Mouse (Mus musculus): ENCODE measurements around the gene Fkbp11. TPM values are rescaled to one million over a fixed set of nuclear protein-coding genes. Genes with fewer than 3 reads are reported as not detected.

Gene Fkbp11
- polyA plus RNA-seq, 1 experiment from 2014 or later: 156 TPM

DNA sequence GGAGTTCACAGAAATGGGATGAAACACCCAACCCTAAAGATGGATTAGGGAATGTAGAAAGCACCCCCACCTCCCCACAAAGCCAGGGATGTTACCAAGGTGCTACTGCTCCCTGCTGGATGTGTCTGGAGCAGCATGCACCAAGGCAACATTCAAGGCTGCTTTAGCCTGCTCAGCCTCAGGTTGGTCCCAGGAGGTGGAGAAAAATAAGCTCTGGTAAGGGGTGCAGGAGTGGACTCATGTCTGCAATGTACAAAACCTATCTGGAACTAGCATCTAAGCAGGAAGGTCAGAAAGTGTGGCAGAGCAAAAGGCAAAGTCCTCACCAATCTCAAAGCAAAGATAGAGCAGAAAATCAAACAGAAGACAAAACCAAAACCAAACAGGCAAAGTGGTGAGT lies 9.9 kb upstream of the Fkbp11 start:
- peaks cover 31% of the 10 kb centered on the region for H3K4me1 ChIP-seq (replicated peaks)
- no peak overlapping the region for H3K4me3 ChIP-seq (replicated peaks)
- ATAC-seq (ENCODE audit: insufficient read depth): no peak
- H3K9ac ChIP-seq: no peak overlapping the region
- H3K9me3 ChIP-seq (replicated peaks): no peaks in the 10 kb centered on the region
- H3K27me3 ChIP-seq: no peaks in the 10 kb centered on the region
- 0 out of 2 replicates have a peak overlapping the region, but pooled peaks have one; percentile 34 for H3K27ac ChIP-seq (replicated peaks)
- H3K4me2 ChIP-seq: no peak overlapping the region
- H3K36me3 ChIP-seq (replicated peaks): peaks cover 23% of the 10 kb centered on the region

DNA sequence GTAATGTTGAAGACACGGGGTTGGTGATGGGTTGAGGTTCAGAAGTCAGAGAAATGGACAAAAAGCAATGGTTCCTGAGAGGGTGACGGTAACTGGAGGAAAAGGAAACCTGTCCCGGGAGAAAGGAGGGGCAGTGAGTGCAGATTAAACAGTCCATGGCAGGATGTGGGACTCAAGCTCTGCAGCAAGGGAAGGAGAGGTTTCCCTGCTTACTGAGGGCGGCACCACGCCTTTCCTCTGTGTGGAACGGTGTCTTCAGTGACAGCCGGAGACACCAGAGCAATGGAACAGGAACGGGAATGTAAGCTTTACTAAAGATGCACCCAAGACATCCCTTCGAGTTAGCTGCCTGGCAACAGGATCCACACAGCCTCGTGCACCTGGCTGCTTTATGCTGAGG lies 8.5 kb upstream of the Fkbp11 start:
- Histone ChIP-seq H3K9ac (no peak overlapping the region), H3K4me2 (no peak overlapping the region), H3K27ac (replicated peaks) (no peak overlapping the region), H3K4me1 (replicated peaks) (peaks cover 42% of the 10 kb centered on the region), H3K9me3 (replicated peaks) (no peaks in the 10 kb centered on the region), H3K27me3 (no peaks in the 10 kb centered on the region), H3K4me3 (replicated peaks) (no peak overlapping the region), H3K36me3 (replicated peaks) (peaks cover 22% of the 10 kb centered on the region)
- 70% methylated on average over 10 of the region's 10 CpGs for WGBS (ENCODE audit: insufficient replicate concordance)
- no peak for ATAC-seq (ENCODE audit: insufficient read depth)

DNA sequence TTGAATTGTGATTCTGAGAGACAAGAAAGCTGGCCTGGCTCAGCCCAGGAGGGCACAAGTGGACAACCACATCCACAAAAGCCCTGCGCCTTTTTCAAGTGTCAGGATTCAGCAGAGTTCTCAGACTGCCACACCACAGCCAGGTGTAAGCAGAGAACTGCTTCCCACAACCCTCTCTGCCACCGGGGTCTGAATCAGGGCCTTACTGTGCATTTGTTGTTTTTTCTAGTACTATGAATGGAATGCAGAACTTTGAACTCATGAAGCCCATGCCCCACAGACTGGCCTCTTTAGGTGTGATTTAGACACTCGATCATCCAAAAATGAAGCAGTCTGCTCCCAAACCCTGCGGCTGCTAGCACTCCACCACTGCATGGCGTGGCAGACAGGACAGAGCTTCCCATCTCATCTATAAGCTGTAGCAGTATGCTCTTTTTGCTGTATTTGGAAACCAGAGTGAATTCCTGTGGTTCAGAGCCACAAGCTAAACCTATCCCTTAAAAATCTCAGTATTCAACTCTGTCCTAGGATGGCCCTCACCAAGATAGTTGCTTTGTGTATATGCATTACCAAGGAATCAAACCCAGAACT lies 6.1 kb upstream of the Fkbp11 start:
- Histone ChIP-seq H3K4me2 (no peak overlapping the region), H3K4me3 (replicated peaks) (no peak overlapping the region), H3K4me1 (replicated peaks) (peaks cover 42% of the 10 kb centered on the region), H3K9me3 (replicated peaks) (no peaks in the 10 kb centered on the region), H3K27me3 (peaks cover 12% of the 10 kb centered on the region), H3K36me3 (replicated peaks) (peaks cover under 1% of the 10 kb centered on the region; the same call in 1 of the 2 replicates), H3K9ac (no peak overlapping the region), H3K27ac (replicated peaks) (peak overlapping the region; percentile 51)
- WGBS (ENCODE audit: insufficient replicate concordance): 61% methylated on average over 5 of the region's 5 CpGs
- ATAC-seq (ENCODE audit: insufficient read depth): 0 out of 2 replicates have a peak, but pooled peaks have one; percentile 7

DNA sequence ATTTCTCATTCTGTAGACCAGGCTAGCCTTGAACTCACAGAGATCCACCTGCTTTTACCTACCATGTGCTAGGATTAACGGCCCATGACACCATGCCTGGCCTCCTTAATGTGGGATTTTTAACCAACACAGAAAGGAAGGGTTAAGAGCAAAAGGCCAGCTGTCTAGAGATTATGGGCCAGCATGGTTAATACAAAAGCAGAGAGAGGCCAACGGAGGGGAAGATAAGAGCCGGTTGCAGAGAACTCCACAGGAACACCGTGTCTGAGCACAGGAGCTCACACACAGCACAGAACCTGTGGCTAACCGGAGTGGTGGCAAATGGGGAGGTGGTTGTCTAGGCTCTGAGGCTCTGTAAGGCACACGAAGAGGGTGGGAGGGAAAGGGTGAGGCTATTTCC lies 5.4 kb upstream of the Fkbp11 start:
- Histone ChIP-seq H3K4me3 (replicated peaks) (no peak overlapping the region), H3K27me3 (peaks cover 19% of the 10 kb centered on the region), H3K4me2 (no peak overlapping the region; the same call in 1 of the 2 replicates), H3K27ac (replicated peaks) (peak overlapping the region; percentile 51), H3K9me3 (replicated peaks) (no peaks in the 10 kb centered on the region), H3K4me1 (replicated peaks) (peaks cover 41% of the 10 kb centered on the region), H3K36me3 (replicated peaks) (no peaks in the 10 kb centered on the region; the same call in 1 of the 2 replicates), H3K9ac (no peak overlapping the region)
- ATAC-seq (ENCODE audit: insufficient read depth): peak; percentile 68
- 12% methylated on average over 6 of the region's 6 CpGs for WGBS (ENCODE audit: insufficient replicate concordance)

DNA sequence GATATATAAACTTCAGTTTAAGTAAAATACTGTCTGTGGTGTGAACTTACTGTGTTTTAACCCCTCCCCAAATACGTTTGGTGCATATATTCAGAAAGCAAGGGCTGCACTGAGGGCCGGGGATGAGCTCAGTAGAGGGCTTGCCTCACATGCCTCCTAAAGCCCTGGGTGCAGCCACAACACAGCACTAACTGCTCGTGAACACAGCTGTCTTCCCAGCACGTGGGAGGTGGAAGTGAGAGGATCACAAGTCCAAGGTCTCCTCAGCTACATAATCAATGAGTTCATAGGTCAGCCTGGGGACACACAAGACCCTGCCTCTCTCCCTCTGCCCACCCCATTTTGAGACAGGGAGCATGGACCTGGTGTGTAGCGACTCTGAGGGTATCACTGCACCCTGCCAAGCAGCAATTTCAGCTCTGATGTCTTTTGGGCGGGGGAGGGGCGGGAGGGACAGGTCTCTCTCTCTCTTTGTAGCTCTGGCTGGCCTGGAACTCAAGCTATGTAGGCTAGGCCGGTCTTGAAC lies 4.1 kb upstream of the Fkbp11 start:
- peak overlapping the region; percentile 51; the same call in 1 of the 2 replicates for H3K27ac ChIP-seq (replicated peaks)
- no peak overlapping the region for H3K4me3 ChIP-seq (replicated peaks)
- peaks cover 50% of the 10 kb centered on the region for H3K4me1 ChIP-seq (replicated peaks)
- 43% methylated on average over 8 of the region's 8 CpGs for WGBS (ENCODE audit: insufficient replicate concordance)
- no peak overlapping the region for H3K9ac ChIP-seq
- no peaks in the 10 kb centered on the region for H3K9me3 ChIP-seq (replicated peaks)
- H3K27me3 ChIP-seq: peaks cover 27% of the 10 kb centered on the region
- peak; percentile 24; the same call in 1 of the 2 replicates for ATAC-seq (ENCODE audit: insufficient read depth)
- no peak overlapping the region for H3K4me2 ChIP-seq
- no peaks in the 10 kb centered on the region; the same call in 1 of the 2 replicates for H3K36me3 ChIP-seq (replicated peaks)

DNA sequence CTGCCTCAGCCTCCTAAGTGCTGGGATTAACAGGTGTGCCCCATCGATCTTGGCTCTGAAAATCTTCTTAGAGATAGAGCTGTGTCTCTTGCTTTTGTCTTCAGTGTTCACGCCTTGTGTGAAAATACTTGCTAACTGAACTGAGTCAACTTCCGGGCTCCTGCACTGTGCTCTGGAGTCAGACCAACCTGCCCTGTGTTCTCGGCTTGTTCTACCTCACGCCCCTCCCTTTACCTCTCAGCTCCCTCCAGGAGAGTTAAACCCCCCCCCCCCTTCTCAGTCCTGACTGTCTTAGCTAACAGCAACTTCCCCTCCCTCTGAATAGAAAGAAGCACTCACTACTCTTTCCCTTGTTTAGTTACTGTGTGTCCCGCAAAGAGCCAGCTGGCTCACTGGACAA lies 2.8 kb upstream of the Fkbp11 start:
- Histone ChIP-seq H3K4me3 (replicated peaks) (no peak overlapping the region), H3K27ac (replicated peaks) (no peak overlapping the region), H3K9me3 (replicated peaks) (no peaks in the 10 kb centered on the region), H3K4me2 (no peak overlapping the region), H3K36me3 (replicated peaks) (no peaks in the 10 kb centered on the region; the same call in 1 of the 2 replicates), H3K9ac (no peak overlapping the region), H3K4me1 (replicated peaks) (peaks cover 53% of the 10 kb centered on the region), H3K27me3 (peaks cover 37% of the 10 kb centered on the region)
- WGBS (ENCODE audit: insufficient replicate concordance): 52% methylated on average over 6 of the region's 6 CpGs
- ATAC-seq (ENCODE audit: insufficient read depth): no peak

DNA sequence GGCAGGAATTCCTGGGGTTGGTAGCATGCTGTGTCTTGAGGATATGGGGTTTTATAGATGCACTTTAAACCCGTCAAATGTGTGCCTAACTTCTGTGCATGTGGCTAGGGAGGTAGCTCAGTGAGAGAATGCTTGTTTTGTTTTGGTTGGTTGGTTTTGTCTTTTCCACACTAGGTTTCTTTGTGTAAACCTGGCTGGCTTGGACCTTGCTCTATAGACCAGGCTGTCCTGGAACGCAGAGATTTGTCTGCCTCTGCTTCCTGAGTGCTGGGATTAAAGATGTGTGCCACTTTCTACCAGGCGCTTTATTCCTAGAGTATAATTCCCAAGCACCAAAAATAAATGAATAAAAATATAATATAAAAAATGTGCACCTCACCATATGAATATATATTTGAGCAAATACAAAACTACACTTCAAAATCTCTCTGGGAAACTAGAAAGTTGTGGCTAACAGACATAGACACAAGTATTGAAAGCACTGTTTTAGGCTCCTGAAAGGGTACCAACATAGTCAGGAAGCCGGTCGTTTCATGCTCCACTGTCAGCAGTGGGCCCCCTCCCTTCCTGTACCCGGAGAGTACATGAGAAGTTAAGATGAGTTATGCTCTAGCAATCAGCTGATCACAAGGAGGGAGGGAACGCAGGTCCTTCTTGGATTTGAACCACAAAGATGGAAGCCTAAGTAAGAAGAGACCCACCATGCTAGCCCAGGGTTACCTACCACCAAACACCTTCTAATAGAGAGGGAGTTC lies 2.0 kb upstream of the Fkbp11 start:
- Histone ChIP-seq H3K4me3 (replicated peaks) (no peak overlapping the region), H3K27me3 (peaks cover 38% of the 10 kb centered on the region), H3K36me3 (replicated peaks) (no peaks in the 10 kb centered on the region), H3K27ac (replicated peaks) (no peak overlapping the region), H3K4me2 (no peak overlapping the region), H3K4me1 (replicated peaks) (peaks cover 53% of the 10 kb centered on the region), H3K9ac (no peak overlapping the region), H3K9me3 (replicated peaks) (no peaks in the 10 kb centered on the region)
- 37% methylated on average over 7 of the region's 7 CpGs for WGBS (ENCODE audit: insufficient replicate concordance)
- no peak for ATAC-seq (ENCODE audit: insufficient read depth)

DNA sequence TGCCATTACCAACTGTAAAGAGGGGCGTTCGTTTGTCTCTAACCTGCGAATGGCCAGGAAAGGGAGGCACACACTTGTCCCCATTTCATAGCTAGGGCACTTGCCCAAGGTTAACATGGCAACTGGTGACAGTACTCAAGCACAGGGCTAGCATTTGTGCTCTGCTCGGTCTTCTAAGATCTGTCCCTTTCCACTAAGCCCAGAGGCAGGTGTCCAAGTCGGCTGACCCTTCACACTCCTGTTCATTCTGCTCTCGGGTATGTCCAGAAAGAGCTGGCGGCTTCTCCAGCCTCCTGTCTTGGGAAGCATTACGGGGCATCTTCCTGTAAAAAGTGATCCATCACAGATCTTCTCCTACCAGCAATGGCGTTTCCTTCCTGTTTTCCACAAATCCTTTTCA lies 368 bp upstream of the Fkbp11 start:
- peak overlapping the region; percentile 60; the same call in 1 of the 2 replicates for H3K4me3 ChIP-seq (replicated peaks)
- H3K27me3 ChIP-seq: peaks cover 53% of the 10 kb centered on the region
- 15% methylated on average over 9 of the region's 9 CpGs for WGBS (ENCODE audit: insufficient replicate concordance)
- H3K4me1 ChIP-seq (replicated peaks): peaks cover 49% of the 10 kb centered on the region
- no peak overlapping the region for H3K27ac ChIP-seq (replicated peaks)
- H3K9ac ChIP-seq: no peak overlapping the region
- ATAC-seq (ENCODE audit: insufficient read depth): no peak
- H3K4me2 ChIP-seq: peak overlapping the region; percentile 83
- no peaks in the 10 kb centered on the region for H3K36me3 ChIP-seq (replicated peaks)
- no peaks in the 10 kb centered on the region for H3K9me3 ChIP-seq (replicated peaks)

DNA sequence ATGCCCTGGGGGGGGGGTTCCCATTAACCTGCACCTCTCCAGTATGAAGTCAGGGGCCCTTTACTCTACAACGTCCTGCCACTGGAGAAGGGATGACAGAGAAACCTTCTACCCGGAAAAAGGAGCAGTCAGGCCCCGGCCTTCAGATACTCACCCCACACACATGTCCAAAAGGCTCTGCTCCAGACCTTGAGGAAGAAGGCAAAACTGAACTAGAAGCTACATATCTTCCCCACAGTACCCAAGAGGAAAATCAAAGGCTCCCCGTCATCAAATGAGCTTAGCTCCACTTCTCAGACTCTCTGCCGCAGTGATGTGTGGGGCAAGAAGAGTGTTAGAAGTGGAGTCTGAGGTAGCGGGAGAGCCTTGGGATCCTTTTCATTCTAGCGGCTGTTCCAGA lies 1.3 kb downstream of the Fkbp11 start:
- no peak overlapping the region for H3K27ac ChIP-seq (replicated peaks)
- ATAC-seq (ENCODE audit: insufficient read depth): no peak
- H3K4me2 ChIP-seq: peak overlapping the region; percentile 83
- 0 out of 2 replicates have a peak overlapping the region, but pooled peaks have one; percentile 54 for H3K9ac ChIP-seq
- peaks cover 35% of the 10 kb centered on the region for H3K4me1 ChIP-seq (replicated peaks)
- H3K27me3 ChIP-seq: peaks cover 62% of the 10 kb centered on the region
- 44% methylated on average over 7 of the region's 7 CpGs for WGBS (ENCODE audit: insufficient replicate concordance)
- H3K36me3 ChIP-seq (replicated peaks): no peaks in the 10 kb centered on the region
- no peaks in the 10 kb centered on the region for H3K9me3 ChIP-seq (replicated peaks)
- peak overlapping the region; percentile 60 for H3K4me3 ChIP-seq (replicated peaks)

DNA sequence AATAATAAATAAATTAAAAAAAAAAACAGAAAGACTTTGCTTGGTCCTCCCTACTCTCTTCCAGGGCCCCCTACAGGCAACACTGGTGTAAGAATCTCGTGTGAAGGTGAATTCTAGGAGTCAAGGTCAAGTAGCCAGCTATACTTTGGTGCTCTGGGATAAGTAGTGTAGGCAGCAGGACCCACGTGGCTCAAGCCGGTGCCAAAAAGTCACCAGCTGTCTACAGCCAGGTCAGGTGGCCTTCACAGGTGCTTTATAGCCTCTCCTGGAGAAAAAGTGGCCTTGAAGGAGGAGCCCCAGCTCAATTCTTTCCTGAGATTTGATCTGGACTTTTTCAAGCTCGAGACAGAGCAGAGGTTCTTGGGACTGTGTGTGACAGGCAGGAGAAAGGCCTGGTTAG lies 1.9 kb downstream of the Fkbp11 start:
- Histone ChIP-seq H3K27me3 (peaks cover 62% of the 10 kb centered on the region), H3K36me3 (replicated peaks) (no peaks in the 10 kb centered on the region), H3K4me1 (replicated peaks) (peaks cover 35% of the 10 kb centered on the region), H3K9me3 (replicated peaks) (no peaks in the 10 kb centered on the region), H3K4me2 (peak overlapping the region; percentile 83), H3K27ac (replicated peaks) (no peak overlapping the region), H3K4me3 (replicated peaks) (no peak overlapping the region), H3K9ac (no peak overlapping the region)
- no peak for ATAC-seq (ENCODE audit: insufficient read depth)
- 63% methylated on average over 4 of the region's 4 CpGs for whole genome bisulfite sequencing (ENCODE audit: insufficient replicate concordance)

DNA sequence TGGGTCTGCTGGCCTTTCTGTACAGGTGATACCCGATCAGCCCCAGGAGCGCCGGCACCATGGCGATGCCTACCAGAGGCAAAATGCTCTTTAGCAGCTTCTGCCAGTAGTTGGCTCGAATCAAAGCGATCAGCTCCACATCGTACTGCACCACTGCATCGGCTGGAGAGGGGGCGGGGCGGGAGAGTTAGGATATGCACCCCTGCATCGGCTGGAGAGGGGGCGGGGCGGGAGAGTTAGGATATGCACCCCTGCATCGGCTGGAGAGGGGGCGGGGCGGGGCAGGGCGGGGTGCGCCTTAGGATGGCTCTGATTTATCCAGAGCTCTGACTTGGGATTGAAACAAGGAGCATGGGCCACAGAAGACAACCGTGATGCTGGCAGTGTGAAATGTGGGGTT lies 3.6 kb downstream of the Fkbp11 start:
- Histone ChIP-seq H3K27ac (replicated peaks) (no peak overlapping the region), H3K4me1 (replicated peaks) (peaks cover 33% of the 10 kb centered on the region), H3K9me3 (replicated peaks) (no peaks in the 10 kb centered on the region), H3K9ac (no peak overlapping the region), H3K27me3 (peaks cover 54% of the 10 kb centered on the region), H3K36me3 (replicated peaks) (no peaks in the 10 kb centered on the region), H3K4me2 (no peak overlapping the region), H3K4me3 (replicated peaks) (no peak overlapping the region)
- ATAC-seq (ENCODE audit: insufficient read depth): no peak
- 47% methylated on average over 19 of the region's 19 CpGs for WGBS (ENCODE audit: insufficient replicate concordance)
